Mouse (Mus musculus) liver, embryonic 14.5 days (tissue): ENCODE measurements around the gene Slc5a3.

ENCODE experiments used
- CTCF ChIP-seq: IDR thresholded peaks from 2 replicates; pipeline ENCODE4 v1.5.1; 2016; ENCODE audit warnings: antibody characterized with exemption, low read depth, control low read depth
- EP300 ChIP-seq: IDR thresholded peaks from 2 replicates; pipeline ENCODE4 v1.6.1; 2016; ENCODE audit warnings: antibody characterized with exemption, low read depth

DNA sequence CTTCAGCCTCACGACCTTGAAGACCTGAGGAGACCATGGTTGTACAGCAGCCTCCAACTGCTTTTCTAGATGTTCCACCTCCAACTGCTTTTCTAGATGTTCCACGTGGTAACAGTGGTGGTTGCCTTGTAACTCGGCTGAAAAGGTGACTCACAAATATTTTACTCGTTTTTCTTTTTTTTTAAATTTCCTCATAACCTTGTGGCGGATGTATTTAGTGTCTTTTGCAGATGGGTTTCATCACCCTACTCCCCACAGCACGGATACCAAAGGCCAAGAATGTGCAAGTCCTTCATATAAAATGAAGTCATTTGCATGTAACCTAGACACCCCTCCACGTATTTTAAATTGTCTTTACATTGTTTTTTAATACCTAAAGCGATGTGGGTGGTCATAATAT is 41.3 kb upstream of the Slc5a3 start:
- TF ChIP-seq EP300 (no peak), CTCF (no peak)
